In the genomic region with DNA sequence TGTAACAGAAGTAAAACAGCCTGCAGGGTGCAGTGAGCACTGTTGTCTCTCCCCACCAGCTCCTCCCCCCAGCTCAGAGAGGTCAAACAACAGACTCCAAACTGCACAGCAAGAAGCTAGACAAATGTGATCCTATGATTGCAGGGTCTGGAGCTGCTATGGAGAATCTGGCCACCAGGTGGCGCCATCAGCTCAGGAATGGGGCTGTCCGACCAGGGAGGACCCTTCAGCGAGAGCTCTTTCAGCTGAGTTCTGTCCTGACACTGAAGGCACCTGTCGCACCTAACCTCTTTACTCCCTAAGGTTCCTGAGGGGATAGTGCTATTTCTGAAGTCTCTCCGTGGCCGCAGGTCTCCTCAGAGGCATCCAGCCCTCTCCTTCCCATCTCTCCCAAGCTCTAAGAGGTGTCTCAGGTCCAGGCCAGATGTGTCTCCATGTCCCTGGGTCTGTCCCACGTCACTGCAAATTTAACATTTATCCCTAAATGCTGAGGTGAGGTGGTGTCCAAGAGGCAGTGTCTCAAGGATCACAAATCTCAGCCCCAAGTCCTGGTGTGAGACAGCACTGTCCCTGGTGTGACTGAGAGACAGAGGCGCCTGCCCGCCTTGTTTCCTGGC, we compare ENCODE assay signal across 9 mouse cellular contexts. TPM values are rescaled to one million over a fixed set of nuclear protein-coding genes. Genes with fewer than 3 reads are reported as not detected.
A peak's percentile ranks its signal among the peaks of the same experiment; 100 is the strongest.
DNase-seq lines count a peak whose midpoint lies in the region; ATAC-seq lines count a peak whose summit lies in the region.
"Had no signal": no experiment of that assay in that cellular context is flagged by ENCODE, and none has a peak within 500 bp of the region (broad histone marks: within the 10 kb centered on the region; RNA-seq: fewer than 3 reads in every experiment).

No protein-coding gene starts in this region.

- no peaks in the 10 kb centered on the region for H3K36me3 ChIP-seq in forebrain, embryonic 11.5 days (ENCODE audit: control insufficient read depth, insufficient read depth, low read length)

- ATAC-seq in forebrain, embryonic 11.5 days (replicated peaks; ENCODE audit: low FRiP score) = 0 out of 2 replicates have a peak, but pooled peaks have one; percentile 42

- H3K4me3 ChIP-seq in forebrain, embryonic 11.5 days (ENCODE audit: low read depth, low read length) = no peak overlapping the region

- H3K4me1 ChIP-seq in forebrain, embryonic 11.5 days (replicated peaks; ENCODE audit: control insufficient read depth, insufficient read depth, low read length) = 0 out of 2 replicates have a peak, but pooled peaks cover 2% of the 10 kb centered on the region

- H3K9me3 ChIP-seq in forebrain, embryonic 11.5 days (ENCODE audit: control insufficient read depth, low read length) = no peaks in the 10 kb centered on the region

- H3K9ac ChIP-seq in forebrain, embryonic 11.5 days (ENCODE audit: low read length) = no peak overlapping the region

- 33% methylated on average over 9 of the region's 9 CpGs for WGBS in forebrain, embryonic 11.5 days
- WGBS in large intestine, adult 2 months = 19% methylated on average over 9 of the region's 9 CpGs

- H3K4me2 ChIP-seq in forebrain, embryonic 11.5 days (ENCODE audit: low read depth, low read length, severe bottlenecking) = no peak overlapping the region

- DNase-seq in ES-CJ7 (ENCODE audit: low read depth, low spot score) = peak; percentile 75
- DNase-seq in c-Kit-positive CD71-positive TER-119-negative erythroid progenitor cells, embryonic 14.5 days (ENCODE audit: low read depth) = peak; percentile 30
- peak; percentile 95 for DNase-seq in forebrain, embryonic 11.5 days (ENCODE audit: low spot score)
- peak; percentile 87 to 92 for DNase-seq in heart, postnatal 14 days
- peak; percentile 11 for DNase-seq in large intestine, adult 2 months (ENCODE audit: low read depth, low spot score)
- peak; percentile 63 to 67 for DNase-seq in lung, adult 18-20 months
- DNase-seq in ovary, postnatal 10 days (ENCODE audit: low spot score) = peak; percentile 75
- DNase-seq in thymus, postnatal 10 days (ENCODE audit: low spot score in 2 of 2) = peak; percentile 38 to 85

- H3K27me3 ChIP-seq in forebrain, embryonic 11.5 days (ENCODE audit: control insufficient read depth, insufficient read depth, low read length) = no peaks in the 10 kb centered on the region

- intact Hi-C loops in heart, postnatal 14 days (cut with DNase I) = loop anchor here (1.0 to 5.0 kb wide), 6 partner anchors 217 to 878 kb away; partner anchors contain the start of gene Ptpru

- H3K27ac ChIP-seq in forebrain, embryonic 11.5 days (ENCODE audit: low read depth, low read length) = no peak overlapping the region

RNA-seq across cellular contexts. Expression of gene Matn1, which starts 16.0 kb away (rescaled TPM):
- not detected in 2 replicates for polyA plus RNA-seq in forebrain, embryonic 11.5 days (2014; fragmentation: Nextera tagmentation; extraction: Ambion mirVana)
- not detected for total RNA-seq in heart, postnatal 14 days (2021)
- polyA plus RNA-seq in large intestine, adult 2 months (2012; rRNA removed) = not detected in 2 replicates
- polyA plus RNA-seq: heart, embryonic 14.5 days had no signal

RNA-seq across cellular contexts. Expression of gene Laptm5, which starts 47.3 kb away (rescaled TPM):
- 17.2 and 20.7 TPM in 2 replicates for polyA plus RNA-seq in forebrain, embryonic 11.5 days (2014; fragmentation: Nextera tagmentation; extraction: Ambion mirVana)
- 10 to 100 TPM; 17.8 to 35.3 TPM for total RNA-seq in heart, postnatal 14 days (2021)
- polyA plus RNA-seq in large intestine, adult 2 months (2012; rRNA removed) = 116 and 123 TPM in 2 replicates

Comparison
In these comparisons a context has a peak if more than half of its experiments do, and no peak if none do; other contexts are left out.
1. DNase-seq: peak in every context shown above with its lines; median percentile 95 in forebrain, embryonic 11.5 days; 90 in heart, postnatal 14 days; 75 in ES-CJ7; 75 in ovary, postnatal 10 days; 65 in lung, adult 18-20 months; 62 in thymus, postnatal 10 days; 30 in c-Kit-positive CD71-positive TER-119-negative erythroid progenitor cells, embryonic 14.5 days; 11 in large intestine, adult 2 months.